Mouse (Mus musculus) thymus, adult 2 months (tissue): Measurements from ENCODE around the gene Perp.

Experiments
- CTCF ChIP-seq: fragments of 200-500 bp; IDR thresholded peaks from 2 replicates; pipeline ENCODE4 v1.5.1; 2012; ENCODE audit warnings: mild to moderate bottlenecking, control low read depth, low read length, moderate library complexity, borderline replicate concordance; ENCODE audit not compliant: control insufficient read depth, poor library complexity, insufficient read depth; ENCODE audit errors: extremely low read depth
- POLR2A ChIP-seq: fragments of 200-500 bp; IDR thresholded peaks from 2 replicates; pipeline ENCODE4 v1.6.1; 2012; ENCODE audit warnings: mild to moderate bottlenecking, low read length, control low read depth, moderate library complexity; ENCODE audit not compliant: control insufficient read depth, poor library complexity, insufficient read depth; ENCODE audit errors: extremely low read depth

GRCm38 (mm10) chr10:18876211-18876610 is 31.4 kb downstream of the Perp start:
- TF ChIP-seq CTCF (no peak), POLR2A (no peak)
